Mouse (Mus musculus) megakaryocyte, embryonic 14.5 days (primary cell): ENCODE data around the gene Cnnm1.

Experiments
- FLI1 ChIP-seq: IDR thresholded peaks from 2 replicates; pipeline ENCODE4 v1.6.1; 2012; ENCODE audit warnings: low read length, inconsistent platforms, mixed read lengths
- GATA1 ChIP-seq: IDR thresholded peaks from 3 replicates; pipeline ENCODE4 v1.6.1; 2012; ENCODE audit warnings: mixed read lengths, low read length, inconsistent platforms, borderline replicate concordance

- TF ChIP-seq GATA1 (no peak), FLI1 (no peak)
Observed at GRCm38 (mm10) chr19:43494914-43495313, 54.7 kb downstream of the Cnnm1 start.
